Mouse (Mus musculus): ENCODE measurements around the gene Filip1. TPM values are rescaled to one million over a fixed set of nuclear protein-coding genes. Genes with fewer than 3 reads are reported as not detected.

Filip1 gene
- polyA plus RNA-seq, 1 experiment from 2014 or later, result 4.3 TPM

GRCm38 (mm10) chr9:79810969-79811902 lies 201.4 kb downstream of the Filip1 start:
- Histone ChIP-seq H3K36me3 (no peaks in the 10 kb centered on the region), H3K9me3 (no peaks in the 10 kb centered on the region), H3K27ac (no peak overlapping the region), H3K4me1 (peaks cover 5% of the 10 kb centered on the region; the same call in 1 of the 2 replicates), H3K9ac (no peak overlapping the region), H3K4me3 (no peak overlapping the region), H3K4me2 (replicated peaks) (no peak overlapping the region), H3K27me3 (no peaks in the 10 kb centered on the region)
- ATAC-seq (ENCODE audit: insufficient number of reproducible peaks, insufficient read depth, low FRiP score, low TSS enrichment), result no peak
- 73% methylated on average over 10 of the region's 11 CpGs for WGBS

- 86% methylated on average over 3 of the region's 3 CpGs for WGBS
- Histone ChIP-seq H3K9me3 (no peaks in the 10 kb centered on the region), H3K4me2 (replicated peaks) (no peak overlapping the region), H3K9ac (no peak overlapping the region), H3K27me3 (no peaks in the 10 kb centered on the region), H3K4me3 (no peak overlapping the region), H3K4me1 (peaks cover 5% of the 10 kb centered on the region; the same call in 1 of the 2 replicates), H3K36me3 (no peaks in the 10 kb centered on the region), H3K27ac (no peak overlapping the region)
- no peak for ATAC-seq (ENCODE audit: insufficient number of reproducible peaks, insufficient read depth, low FRiP score, low TSS enrichment)
Measured at GRCm38 (mm10) chr9:79810534-79810933, 202.1 kb downstream of the Filip1 start.

- Histone ChIP-seq H3K9ac (no peak overlapping the region), H3K27ac (no peak overlapping the region), H3K4me1 (peaks cover 5% of the 10 kb centered on the region; the same call in 1 of the 2 replicates), H3K27me3 (no peaks in the 10 kb centered on the region), H3K9me3 (no peaks in the 10 kb centered on the region), H3K4me2 (replicated peaks) (no peak overlapping the region), H3K36me3 (no peaks in the 10 kb centered on the region), H3K4me3 (no peak overlapping the region)
- 34% methylated on average over 6 of the region's 6 CpGs for WGBS
- ATAC-seq (ENCODE audit: insufficient number of reproducible peaks, insufficient read depth, low FRiP score, low TSS enrichment), result no peak
Measured at GRCm38 (mm10) chr9:79809411-79809810, 203.2 kb downstream of the Filip1 start.

GRCm38 (mm10) chr9:79807178-79807577 lies 205.5 kb downstream of the Filip1 start:
- no peak overlapping the region for H3K9ac ChIP-seq
- no peaks in the 10 kb centered on the region for H3K36me3 ChIP-seq
- no peak for ATAC-seq (ENCODE audit: insufficient number of reproducible peaks, insufficient read depth, low FRiP score, low TSS enrichment)
- peaks cover 5% of the 10 kb centered on the region; the same call in 1 of the 2 replicates for H3K4me1 ChIP-seq
- no peak overlapping the region for H3K27ac ChIP-seq
- no peaks in the 10 kb centered on the region for H3K9me3 ChIP-seq
- WGBS, result 48% methylated on average over 4 of the region's 4 CpGs
- no peaks in the 10 kb centered on the region for H3K27me3 ChIP-seq
- no peak overlapping the region for H3K4me3 ChIP-seq
- no peak overlapping the region for H3K4me2 ChIP-seq (replicated peaks)

GRCm38 (mm10) chr9:79806317-79807075 lies 206.2 kb downstream of the Filip1 start:
- Histone ChIP-seq H3K4me3 (no peak overlapping the region), H3K9ac (no peak overlapping the region), H3K36me3 (no peaks in the 10 kb centered on the region), H3K4me1 (peaks cover 5% of the 10 kb centered on the region; the same call in 1 of the 2 replicates), H3K27me3 (no peaks in the 10 kb centered on the region), H3K27ac (no peak overlapping the region), H3K4me2 (replicated peaks) (no peak overlapping the region), H3K9me3 (no peaks in the 10 kb centered on the region)
- ATAC-seq (ENCODE audit: insufficient number of reproducible peaks, insufficient read depth, low FRiP score, low TSS enrichment), result no peak
- 47% methylated on average over 12 of the region's 12 CpGs for WGBS

- Histone ChIP-seq H3K4me2 (replicated peaks) (no peak overlapping the region), H3K4me3 (no peak overlapping the region), H3K27ac (no peak overlapping the region), H3K4me1 (peaks cover 5% of the 10 kb centered on the region; the same call in 1 of the 2 replicates), H3K36me3 (no peaks in the 10 kb centered on the region), H3K9ac (no peak overlapping the region), H3K9me3 (no peaks in the 10 kb centered on the region), H3K27me3 (no peaks in the 10 kb centered on the region)
- no peak for ATAC-seq (ENCODE audit: insufficient number of reproducible peaks, insufficient read depth, low FRiP score, low TSS enrichment)
- WGBS, result 88% methylated on average over 10 of the region's 10 CpGs
Measured at GRCm38 (mm10) chr9:79805426-79805825, 207.2 kb downstream of the Filip1 start.

GRCm38 (mm10) chr9:79796461-79797135 lies 216.1 kb downstream of the Filip1 start:
- H3K27ac ChIP-seq, result no peak overlapping the region
- H3K9me3 ChIP-seq, result no peaks in the 10 kb centered on the region
- WGBS, result 66% methylated on average over 7 of the region's 7 CpGs
- H3K4me3 ChIP-seq, result no peak overlapping the region
- H3K27me3 ChIP-seq, result no peaks in the 10 kb centered on the region
- H3K4me1 ChIP-seq, result no peaks in the 10 kb centered on the region
- no peaks in the 10 kb centered on the region for H3K36me3 ChIP-seq
- no peak overlapping the region for H3K4me2 ChIP-seq (replicated peaks)
- no peak overlapping the region for H3K9ac ChIP-seq
- no peak for ATAC-seq (ENCODE audit: insufficient number of reproducible peaks, insufficient read depth, low FRiP score, low TSS enrichment)

GRCm38 (mm10) chr9:79795076-79795475 lies 217.6 kb downstream of the Filip1 start:
- Histone ChIP-seq H3K27me3 (no peaks in the 10 kb centered on the region), H3K27ac (no peak overlapping the region), H3K4me2 (replicated peaks) (no peak overlapping the region), H3K4me1 (no peaks in the 10 kb centered on the region), H3K9ac (no peak overlapping the region), H3K36me3 (no peaks in the 10 kb centered on the region), H3K9me3 (no peaks in the 10 kb centered on the region), H3K4me3 (no peak overlapping the region)
- 90% methylated on average over 1 of the region's 1 CpGs for WGBS
- ATAC-seq (ENCODE audit: insufficient number of reproducible peaks, insufficient read depth, low FRiP score, low TSS enrichment), result no peak

- Histone ChIP-seq H3K27me3 (no peaks in the 10 kb centered on the region), H3K4me3 (peak within 1 kb of the TSS; percentile 73), H3K4me1 (no peaks in the 10 kb centered on the region), H3K9me3 (no peaks in the 10 kb centered on the region), H3K9ac (peak within 1 kb of the TSS; percentile 78), H3K36me3 (no peaks in the 10 kb centered on the region), H3K4me2 (replicated peaks) (peak within 1 kb of the TSS; percentile 57), H3K27ac (peak within 1 kb of the TSS; percentile 90)
- peak; percentile 94 for ATAC-seq (ENCODE audit: insufficient number of reproducible peaks, insufficient read depth, low FRiP score, low TSS enrichment)
- under 1% methylated on average over 91 of the region's 91 CpGs for WGBS
Measured at GRCm38 (mm10) chr9:79792841-79793835, 219.5 kb downstream of the Filip1 start, which contains the start of gene Tmem30a. Tmem30a (minus strand) TSS chr9:79793507.

- Histone ChIP-seq H3K4me3 (no peak overlapping the region), H3K27me3 (no peaks in the 10 kb centered on the region), H3K36me3 (no peaks in the 10 kb centered on the region), H3K4me1 (peaks cover 4% of the 10 kb centered on the region; the same call in 1 of the 2 replicates), H3K9me3 (no peaks in the 10 kb centered on the region), H3K4me2 (replicated peaks) (no peak overlapping the region), H3K9ac (no peak overlapping the region), H3K27ac (no peak overlapping the region)
- 71% methylated on average over 2 of the region's 2 CpGs for WGBS
- ATAC-seq (ENCODE audit: insufficient number of reproducible peaks, insufficient read depth, low FRiP score, low TSS enrichment), result no peak
Measured at GRCm38 (mm10) chr9:79785794-79786085, 226.9 kb downstream of the Filip1 start.

All from embryonic facial prominence, embryonic 12.5 days (tissue).